Mouse (Mus musculus) embryonic facial prominence, embryonic 11.5 days (tissue): Measurements from ENCODE around the gene Pign. TPM values are rescaled to one million over a fixed set of nuclear protein-coding genes. Genes with fewer than 3 reads are reported as not detected.

Experiments used
- ATAC-seq: fragments of 200-750 bp; cut with Nextera tagmentation; replicated peaks from 2 replicates; pipeline ENCODE4 v1.8.0; 2017; ENCODE audit warnings: low read depth; ENCODE audit not compliant: insufficient number of reproducible peaks, low FRiP score, low TSS enrichment
- DNase-seq: peaks from one replicate; pipeline ENCODE4 v3.0.0-alpha.2; 2015; ENCODE audit warnings: low spot score
- H3K27ac ChIP-seq: fragments of 300-500 bp; sonication (generic); replicated peaks from 2 replicates; pipeline ENCODE4 v1.5.1; 2014; ENCODE audit warnings: mild to moderate bottlenecking, low read depth, low read length, control low read depth
- H3K27me3 ChIP-seq: fragments of 300-500 bp; sonication (generic); 2 replicates; pipeline ENCODE4 v1.6.1; 2014; ENCODE audit warnings: mild to moderate bottlenecking, low read length, moderate library complexity, mixed read lengths; ENCODE audit not compliant: control insufficient read depth, insufficient read depth
- H3K36me3 ChIP-seq: fragments of 300-500 bp; sonication (generic); replicated peaks from 2 replicates; pipeline ENCODE4 v1.6.1; 2014; ENCODE audit warnings: low read depth, mild to moderate bottlenecking, low read length, moderate library complexity, mixed read lengths; ENCODE audit not compliant: control insufficient read depth, insufficient read depth
- H3K4me1 ChIP-seq: fragments of 300-500 bp; sonication (generic); 2 replicates; pipeline ENCODE4 v1.6.1; 2014; ENCODE audit warnings: low read length, mixed read lengths; ENCODE audit not compliant: control insufficient read depth, insufficient read depth
- H3K4me2 ChIP-seq: fragments of 300-500 bp; sonication (generic); 2 replicates; pipeline ENCODE4 v1.6.1; 2014; ENCODE audit warnings: low read depth, mild to moderate bottlenecking, control low read depth, low read length, moderate library complexity
- H3K4me3 ChIP-seq: fragments of 300-500 bp; sonication (generic); 2 replicates; pipeline ENCODE4 v1.5.1; 2014; ENCODE audit warnings: low read depth, low read length, control low read depth
- H3K9ac ChIP-seq: fragments of 300-500 bp; sonication (generic); replicated peaks from 2 replicates; pipeline ENCODE4 v1.6.1; 2014; ENCODE audit warnings: mild to moderate bottlenecking, control low read depth, low read length
- H3K9me3 ChIP-seq: fragments of 300-500 bp; sonication (generic); replicated peaks from 2 replicates; pipeline ENCODE4 v1.6.1; 2016; ENCODE audit warnings: mild to moderate bottlenecking, low read length, inconsistent platforms, mixed read lengths; ENCODE audit not compliant: control insufficient read depth
- WGBS: fragments of 180-500 bp; shearing (Covaris S2); extraction: QIAGEN DNeasy Blood & Tissue Kit; methylation state at CpG from one replicate; pipeline ENCODE4 v1.1.7; 2014; 5-methylcytosine and 5-hydroxymethylcytosine counted together
- microRNA-seq: library from miRNA; unstranded; fragments of <30 nt; microRNA quantifications from one replicate; pipeline ENCODE4, GENCODE M21; 2016; ENCODE audit warnings: borderline number of aligned reads
- polyA plus RNA-seq: library from polyadenylated mRNA; unstranded; fragments of >200 nt; fragmentation: Nextera tagmentation; extraction: Ambion mirVana; gene quantifications from 2 replicates; pipeline ENCODE4 v1.2.1, GENCODE M21; 2014

Gene Pign
- polyA plus RNA-seq, 1 experiment from 2014 or later, result 14.9 TPM

DNA sequence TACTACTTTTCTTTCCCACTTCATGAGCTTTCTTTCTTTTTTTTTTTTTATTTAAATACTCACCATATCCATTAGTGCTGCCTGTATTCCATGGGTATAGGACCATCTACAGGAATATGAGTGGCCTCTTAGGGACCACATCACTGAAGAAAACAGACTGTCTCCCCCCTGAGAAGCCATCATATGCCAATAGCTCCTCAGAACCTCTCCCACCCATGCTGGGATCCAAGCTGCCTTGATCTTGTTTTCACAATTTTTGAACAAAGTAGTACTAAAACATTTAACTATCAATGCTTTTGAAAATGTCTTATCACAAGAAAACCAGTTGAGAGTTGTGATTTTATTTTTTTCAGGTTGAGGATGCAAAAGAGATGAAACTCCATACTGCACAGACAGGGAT, 145.4 kb downstream of the Pign start:
- no peak overlapping the region for H3K4me3 ChIP-seq
- DNase-seq, result no peak

GRCm38 (mm10) chr1:105507116-105507515, 156.4 kb downstream of the Pign start:
- no peak overlapping the region for H3K9ac ChIP-seq
- H3K27me3 ChIP-seq, result no peaks in the 10 kb centered on the region
- H3K36me3 ChIP-seq, result no peaks in the 10 kb centered on the region
- WGBS, result 97% methylated on average over 1 of the region's 1 CpGs
- DNase-seq, result no peak
- no peaks in the 10 kb centered on the region for H3K4me1 ChIP-seq
- ATAC-seq, result no peak
- no peak overlapping the region for H3K27ac ChIP-seq
- no peaks in the 10 kb centered on the region for H3K9me3 ChIP-seq
- H3K4me3 ChIP-seq, result no peak overlapping the region
- H3K4me2 ChIP-seq, result no peak overlapping the region

More for the DNA sequence above, 145.4 kb downstream of the Pign start:
- no peak for ATAC-seq
- Histone ChIP-seq H3K9ac (no peak overlapping the region), H3K27ac (no peak overlapping the region), H3K36me3 (no peaks in the 10 kb centered on the region), H3K9me3 (no peaks in the 10 kb centered on the region), H3K4me1 (no peaks in the 10 kb centered on the region), H3K27me3 (no peaks in the 10 kb centered on the region), H3K4me2 (no peak overlapping the region)

GRCm38 (mm10) chr1:105492626-105493025, 170.9 kb downstream of the Pign start:
- DNase-seq (no peak), ATAC-seq (no peak)
- H3K27me3 ChIP-seq, result no peaks in the 10 kb centered on the region
- H3K4me3 ChIP-seq, result no peak overlapping the region
- 72% methylated on average over 5 of the region's 5 CpGs for WGBS
- H3K27ac ChIP-seq, result no peak overlapping the region
- H3K4me2 ChIP-seq, result no peak overlapping the region
- H3K9ac ChIP-seq, result no peak overlapping the region
- no peaks in the 10 kb centered on the region for H3K4me1 ChIP-seq
- no peaks in the 10 kb centered on the region for H3K9me3 ChIP-seq
- H3K36me3 ChIP-seq, result no peaks in the 10 kb centered on the region

DNA sequence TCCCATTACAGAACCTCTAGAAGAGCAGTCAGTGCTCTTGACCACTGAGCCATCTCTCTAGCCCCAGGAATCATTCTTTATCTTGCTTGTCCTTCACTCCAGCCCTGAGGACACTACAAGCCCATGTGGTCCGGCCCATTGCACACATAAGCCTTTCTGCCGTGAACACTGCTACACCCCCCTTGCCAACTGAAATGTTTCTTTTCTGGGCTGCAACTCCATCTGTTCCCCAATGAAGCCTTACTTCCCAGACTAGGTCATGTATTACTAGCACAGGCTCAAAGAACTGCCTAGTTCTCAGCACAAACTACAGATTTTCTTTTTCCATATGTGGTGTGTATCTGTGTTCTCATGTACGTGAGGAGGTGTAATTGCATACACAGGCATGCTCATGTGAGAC, 174.0 kb downstream of the Pign start:
- Histone ChIP-seq H3K27me3 (no peaks in the 10 kb centered on the region), H3K4me2 (no peak overlapping the region)
- ATAC-seq, result no peak

DNA sequence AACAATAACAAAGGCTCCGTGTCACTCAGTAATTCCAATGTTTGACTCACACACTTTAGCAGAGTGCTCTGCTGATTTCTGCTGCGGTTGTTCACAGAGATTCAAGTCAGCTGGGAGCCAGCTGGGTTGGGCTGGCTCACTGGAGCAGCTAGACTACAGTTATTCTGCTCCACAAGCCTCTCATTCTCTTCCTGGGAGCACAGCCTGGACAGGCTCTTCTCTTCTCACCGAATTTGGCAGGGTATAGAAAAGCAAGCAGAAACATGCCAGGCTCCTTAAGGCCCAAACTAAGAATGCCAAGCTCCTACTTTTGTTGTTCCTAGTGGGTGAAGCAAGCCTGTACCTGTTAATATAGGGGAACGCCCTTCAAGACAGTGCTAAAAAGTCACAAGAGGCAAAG, 176.4 kb downstream of the Pign start:
- 57% methylated on average over 4 of the region's 4 CpGs for WGBS
- H3K4me3 ChIP-seq, result no peak overlapping the region
- H3K27ac ChIP-seq, result no peak overlapping the region
- H3K9me3 ChIP-seq, result no peaks in the 10 kb centered on the region
- no peak overlapping the region for H3K9ac ChIP-seq
- H3K4me2 ChIP-seq, result no peak overlapping the region
- DNase-seq (no peak), ATAC-seq (no peak)
- no peaks in the 10 kb centered on the region for H3K27me3 ChIP-seq
- H3K4me1 ChIP-seq, result no peaks in the 10 kb centered on the region
- no peaks in the 10 kb centered on the region for H3K36me3 ChIP-seq

More for the DNA sequence above, 174.0 kb downstream of the Pign start:
- H3K36me3 ChIP-seq, result no peaks in the 10 kb centered on the region
- WGBS, result 82% methylated on average over 3 of the region's 3 CpGs
- H3K9me3 ChIP-seq, result no peaks in the 10 kb centered on the region
- no peak for DNase-seq
- no peak overlapping the region for H3K4me3 ChIP-seq
- no peaks in the 10 kb centered on the region for H3K4me1 ChIP-seq
- no peak overlapping the region for H3K9ac ChIP-seq
- no peak overlapping the region for H3K27ac ChIP-seq

Small RNAs within 50 kb of the gene (microRNA-seq; reads per million reads assigned to microRNA genes)
- not detected for gene Gm22426

Other genes with a start within 250 kb of the Pign start
- 19.7 and 19.8 TPM in 2 replicates for gene Relch, start 184 bp upstream of the Pign start, polyA plus RNA-seq
- 0.38 and 0.46 TPM in 2 replicates for gene Tnfrsf11a, start 117.0 kb upstream of the Pign start, polyA plus RNA-seq